Mouse (Mus musculus) layer of hippocampus, postnatal 14 days (tissue): Measurements from ENCODE around the gene Fsd1. TPM values are rescaled to one million over a fixed set of nuclear protein-coding genes. Genes with fewer than 3 reads are reported as not detected.
A peak's percentile ranks its signal among the peaks of the same experiment; 100 is the strongest.

Experiments used
- DNase-seq, 2 experiments: peaks; one replicate each; pipeline ENCODE4 v3.0.0; 2021 to 2022; ENCODE audit warnings: low spot score in 2 of 2, mixed read lengths in 1 of 2
- total RNA-seq, 2 experiments: library from RNA; stranded (reverse); gene quantifications; 2 replicates each; pipeline ENCODE4 v1.2.3; 2021

Fsd1 gene
- total RNA-seq, 2 experiments from 2014 or later, result 73.1 to 76.4 TPM

- no peak for DNase-seq
These were observed 40.0 kb downstream of the Fsd1 start for GRCm38 (mm10) chr17:56026303-56026702.

- no peak for DNase-seq
These were observed 40.6 kb downstream of the Fsd1 start for GRCm38 (mm10) chr17:56026881-56027280.

GRCm38 (mm10) chr17:56027801-56028441 lies 41.6 kb downstream of the Fsd1 start:
- DNase-seq, result peak in 1 of 2 experiments; percentile 64

- no peak for DNase-seq
These were observed 44.0 kb downstream of the Fsd1 start for GRCm38 (mm10) chr17:56030238-56030870.

- no peak for DNase-seq
These were observed 44.6 kb downstream of the Fsd1 start for GRCm38 (mm10) chr17:56030919-56031318.

- DNase-seq, result no peak
These were observed 45.1 kb downstream of the Fsd1 start for GRCm38 (mm10) chr17:56031431-56031830.

- no peak for DNase-seq
These were observed 45.9 kb downstream of the Fsd1 start for GRCm38 (mm10) chr17:56032127-56032733.

- DNase-seq, result no peak
These were observed 46.5 kb downstream of the Fsd1 start for GRCm38 (mm10) chr17:56032831-56033230.

GRCm38 (mm10) chr17:56034040-56034725 lies 47.9 kb downstream of the Fsd1 start:
- no peak for DNase-seq

GRCm38 (mm10) chr17:56034726-56035100 lies 48.4 kb downstream of the Fsd1 start:
- DNase-seq, result no peak

- DNase-seq, result no peak
These were observed 48.9 kb downstream of the Fsd1 start for GRCm38 (mm10) chr17:56035216-56035615.

- DNase-seq, result peak; percentile 100
These were observed 50.0 kb downstream of the Fsd1 start, which contains the start of gene Sh3gl1 for GRCm38 (mm10) chr17:56036176-56036900. Gene Sh3gl1, minus strand, starts transcription at chr17:56036635.

GRCm38 (mm10) chr17:56036901-56037287 lies 50.6 kb downstream of the Fsd1 start:
- DNase-seq, result no peak

GRCm38 (mm10) chr17:56038583-56039261 lies 52.4 kb downstream of the Fsd1 start:
- DNase-seq, result no peak

- DNase-seq, result no peak
These were observed 53.0 kb downstream of the Fsd1 start for GRCm38 (mm10) chr17:56039345-56039744.

GRCm38 (mm10) chr17:56040030-56040856 lies 53.9 kb downstream of the Fsd1 start, which contains the start of gene Chaf1a:
Gene Chaf1a, plus strand, starts transcription at chr17:56040439.
- peak; percentile 94 to 98 for DNase-seq

GRCm38 (mm10) chr17:56040857-56041163 lies 54.5 kb downstream of the Fsd1 start:
- DNase-seq, result no peak
